Mouse (Mus musculus): ENCODE measurements around the gene Apba2. TPM values are rescaled to one million over a fixed set of nuclear protein-coding genes. Genes with fewer than 3 reads are reported as not detected.

Apba2 gene
- polyA plus RNA-seq, 1 experiment: not detected

DNA sequence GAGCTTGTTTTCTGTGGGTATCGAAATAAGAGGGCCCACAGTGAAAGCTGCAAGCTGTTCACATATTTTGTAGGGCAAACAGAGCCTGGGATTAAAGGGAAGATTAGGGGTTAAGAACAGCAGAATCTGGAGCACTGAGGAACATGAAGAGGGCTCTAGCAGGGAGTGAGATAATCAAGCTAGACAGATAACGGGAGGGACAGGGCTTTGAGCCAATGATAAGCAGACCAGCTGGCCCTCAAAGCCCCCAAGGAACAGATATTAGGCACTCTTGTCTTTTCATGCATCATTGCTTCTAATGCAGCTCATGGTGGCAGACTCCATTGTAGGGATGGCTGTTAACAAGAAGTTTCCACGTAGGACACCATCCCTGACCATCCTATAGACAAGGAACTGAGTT lies 44.8 kb upstream of the Apba2 start:
- Histone ChIP-seq H3K27me3 (ENCODE audit: control insufficient read depth, insufficient read depth, insufficient read length) (no peaks in the 10 kb centered on the region), H3K36me3 (ENCODE audit: control insufficient read depth, insufficient read depth) (no peaks in the 10 kb centered on the region), H3ac (ENCODE audit: control insufficient read depth, insufficient read length) (no peak overlapping the region), H3K4me3 (no peak overlapping the region), H3K4me2 (ENCODE audit: low read depth) (no peak overlapping the region), H3K79me2 (ENCODE audit: control insufficient read depth, insufficient read depth) (no peaks in the 10 kb centered on the region)
- no peak for TF ChIP-seq POLR2A (IDR thresholded peaks at IDR 0.05; ENCODE audit: insufficient read length, low read depth)
- TF ChIP-seq MYOG (IDR thresholded peaks at IDR 0.05; ENCODE audit: control insufficient read depth in 1 of 3, insufficient read depth in 1 of 3, insufficient read length in 2 of 3, low read depth in 2 of 3): no peak
- TF ChIP-seq E2F4 (IDR thresholded peaks at IDR 0.05; ENCODE audit: insufficient read depth): no peak
- TF ChIP-seq TCF3 (IDR thresholded peaks at IDR 0.05; ENCODE audit: insufficient read length, low read depth): no peak

DNA sequence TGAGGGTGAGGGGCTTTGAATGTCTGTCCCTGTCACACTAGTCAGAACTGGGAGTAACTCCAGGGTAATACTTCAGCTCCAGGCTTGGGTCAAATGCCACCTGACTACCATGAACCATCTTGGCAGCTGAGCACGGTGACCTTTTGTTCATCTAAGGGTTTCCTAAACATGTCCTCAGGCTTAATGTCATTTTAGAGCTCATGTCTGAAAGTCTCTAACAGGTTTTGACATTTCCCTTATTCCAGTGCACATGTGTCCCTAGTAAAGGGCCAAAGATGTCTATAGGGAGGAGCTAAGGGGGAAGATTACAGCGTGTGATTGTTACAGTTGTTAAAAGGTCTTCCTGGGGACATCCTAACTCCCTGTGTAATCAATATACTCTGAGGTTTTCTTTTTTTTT lies 43.7 kb upstream of the Apba2 start:
- H3K4me2 ChIP-seq (ENCODE audit: low read depth): no peak overlapping the region
- no peak overlapping the region for H3K4me3 ChIP-seq
- TF ChIP-seq SRF (IDR thresholded peaks at IDR 0.05; ENCODE audit: control insufficient read depth, insufficient read length, low read depth) (no peak), E2F4 (IDR thresholded peaks at IDR 0.05; ENCODE audit: insufficient read depth) (no peak), MAX (IDR thresholded peaks at IDR 0.05; ENCODE audit: low read depth) (no peak), TCF12 (IDR thresholded peaks at IDR 0.05; ENCODE audit: insufficient read depth, poor library complexity, severe bottlenecking) (no peak), POLR2AphosphoS2 (IDR thresholded peaks at IDR 0.05; ENCODE audit: insufficient read length, low read depth) (no peak), POLR2A (IDR thresholded peaks at IDR 0.05; ENCODE audit: insufficient read length, low read depth) (no peak), MYOD1 (IDR thresholded peaks at IDR 0.05; ENCODE audit: control insufficient read depth in 1 of 3, insufficient read length in 2 of 3, low read depth in 2 of 3) (no peak), TCF3 (IDR thresholded peaks at IDR 0.05; ENCODE audit: insufficient read length, low read depth) (no peak), REST (IDR thresholded peaks at IDR 0.05; ENCODE audit: insufficient read depth, insufficient read length) (no peak), USF1 (IDR thresholded peaks at IDR 0.05; ENCODE audit: low read depth) (no peak), MYOG (IDR thresholded peaks at IDR 0.05; ENCODE audit: control insufficient read depth in 1 of 3, insufficient read depth in 1 of 3, insufficient read length in 2 of 3, low read depth in 2 of 3) (no peak)
- H3K79me2 ChIP-seq (ENCODE audit: control insufficient read depth, insufficient read depth): no peaks in the 10 kb centered on the region
- H3ac ChIP-seq (ENCODE audit: control insufficient read depth, insufficient read length): no peak overlapping the region
- no peaks in the 10 kb centered on the region for H3K36me3 ChIP-seq (ENCODE audit: control insufficient read depth, insufficient read depth)
- H3K27me3 ChIP-seq (ENCODE audit: control insufficient read depth, insufficient read depth, insufficient read length): no peaks in the 10 kb centered on the region

DNA sequence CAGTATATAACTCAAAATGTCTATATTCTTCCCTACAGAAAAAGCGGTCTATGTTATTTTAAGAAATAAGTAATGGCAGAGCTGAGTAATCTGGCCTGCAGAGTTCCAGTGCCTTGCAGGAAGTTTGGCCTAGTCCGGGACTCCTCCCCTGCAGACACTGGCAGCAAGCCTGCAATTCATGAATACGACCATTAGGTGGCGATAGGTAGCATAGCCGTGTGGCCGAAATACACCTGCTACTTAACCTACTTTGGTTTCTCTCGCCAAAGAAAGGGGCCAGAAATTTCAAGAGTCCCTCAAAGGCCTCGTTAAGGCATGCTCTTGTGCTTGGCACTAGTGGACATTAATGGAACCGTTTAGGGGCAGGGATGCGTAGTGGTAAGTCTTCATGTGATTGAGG lies 4.1 kb upstream of the Apba2 start:
- Histone ChIP-seq H3K4me2 (ENCODE audit: low read depth) (no peak overlapping the region), H3K4me3 (no peak overlapping the region), H3K27me3 (ENCODE audit: control insufficient read depth, insufficient read depth, insufficient read length) (no peaks in the 10 kb centered on the region), H3K36me3 (ENCODE audit: control insufficient read depth, insufficient read depth) (no peaks in the 10 kb centered on the region), H3K79me2 (ENCODE audit: control insufficient read depth, insufficient read depth) (no peaks in the 10 kb centered on the region), H3ac (ENCODE audit: control insufficient read depth, insufficient read length) (no peak overlapping the region)
- TF ChIP-seq TCF3 (IDR thresholded peaks at IDR 0.05; ENCODE audit: insufficient read length, low read depth): no peak
- no peak for TF ChIP-seq POLR2AphosphoS2 (IDR thresholded peaks at IDR 0.05; ENCODE audit: insufficient read length, low read depth)
- no peak for TF ChIP-seq SRF (IDR thresholded peaks at IDR 0.05; ENCODE audit: control insufficient read depth, insufficient read length, low read depth)
- no peak for TF ChIP-seq TCF12 (IDR thresholded peaks at IDR 0.05; ENCODE audit: insufficient read depth, poor library complexity, severe bottlenecking)
- TF ChIP-seq MYOG (IDR thresholded peaks at IDR 0.05; ENCODE audit: control insufficient read depth in 1 of 3, insufficient read depth in 1 of 3, insufficient read length in 2 of 3, low read depth in 2 of 3): no peak
- no peak for TF ChIP-seq POLR2A (IDR thresholded peaks at IDR 0.05; ENCODE audit: insufficient read length, low read depth)
- TF ChIP-seq CEBPB (IDR thresholded peaks at IDR 0.05; ENCODE audit: insufficient read depth, poor library complexity, severe bottlenecking): no peak
- TF ChIP-seq MAX (IDR thresholded peaks at IDR 0.05; ENCODE audit: low read depth): no peak
- no peak for TF ChIP-seq E2F4 (IDR thresholded peaks at IDR 0.05; ENCODE audit: insufficient read depth)
- TF ChIP-seq USF1 (IDR thresholded peaks at IDR 0.05; ENCODE audit: low read depth): no peak
- TF ChIP-seq MYOD1 (IDR thresholded peaks at IDR 0.05; ENCODE audit: control insufficient read depth in 1 of 3, insufficient read length in 2 of 3, low read depth in 2 of 3): no peak

DNA sequence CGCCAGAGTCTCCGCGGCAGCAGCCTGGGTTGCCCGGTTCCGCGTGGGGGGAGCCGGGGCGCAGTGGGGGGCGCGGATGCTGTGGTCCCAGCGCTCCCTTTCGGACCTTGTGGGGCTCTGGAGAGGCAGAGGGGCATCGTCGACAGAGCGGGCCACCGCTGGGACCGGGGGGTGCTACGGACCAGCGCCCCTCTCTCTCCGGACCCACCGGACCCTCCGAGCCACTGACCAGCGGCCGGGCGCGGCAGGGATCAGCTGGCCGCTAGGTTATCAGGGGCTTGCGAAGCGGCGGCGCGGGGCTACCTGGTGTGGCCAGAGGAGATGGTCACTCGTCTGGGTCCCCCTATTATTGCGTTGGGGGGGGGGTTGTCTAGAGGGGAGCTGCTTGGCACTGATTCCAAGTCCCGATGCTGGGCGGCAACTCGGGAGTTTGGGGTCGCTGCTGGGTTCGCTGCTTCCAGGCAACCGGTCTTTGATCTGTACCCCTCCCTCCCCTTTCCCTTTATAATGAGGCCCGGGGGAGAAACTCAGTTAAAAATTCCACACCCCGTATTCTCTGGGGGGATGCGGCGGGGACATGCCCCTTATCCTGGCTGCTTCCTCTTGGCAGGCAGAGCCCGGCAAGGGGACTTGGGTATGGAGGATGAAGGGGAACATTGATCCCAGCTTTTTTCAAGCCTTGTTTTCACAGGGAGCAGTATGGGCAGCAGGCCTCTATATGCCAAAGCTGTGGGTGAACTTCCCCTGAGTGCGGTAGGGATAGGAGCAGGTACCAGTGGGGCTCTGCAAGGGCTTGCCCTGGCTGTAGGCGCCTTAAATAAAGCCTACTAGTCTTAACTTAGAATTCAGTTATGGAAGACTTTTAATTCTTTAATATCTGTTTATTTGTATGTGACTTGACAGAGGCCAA lies 1.0 kb downstream of the Apba2 start:
- Histone ChIP-seq H3K79me2 (ENCODE audit: control insufficient read depth, insufficient read depth) (no peaks in the 10 kb centered on the region), H3K27me3 (ENCODE audit: control insufficient read depth, insufficient read depth, insufficient read length) (no peaks in the 10 kb centered on the region), H3K4me2 (ENCODE audit: low read depth) (no peak overlapping the region), H3K4me3 (no peak overlapping the region), H3ac (ENCODE audit: control insufficient read depth, insufficient read length) (no peak overlapping the region), H3K36me3 (ENCODE audit: control insufficient read depth, insufficient read depth) (no peaks in the 10 kb centered on the region)
- TF ChIP-seq TCF3 (IDR thresholded peaks at IDR 0.05; ENCODE audit: insufficient read length, low read depth) (no peak), MYOD1 (IDR thresholded peaks at IDR 0.05; ENCODE audit: control insufficient read depth in 1 of 3, insufficient read length in 2 of 3, low read depth in 2 of 3) (no peak), MYOG (IDR thresholded peaks at IDR 0.05; ENCODE audit: control insufficient read depth in 1 of 3, insufficient read depth in 1 of 3, insufficient read length in 2 of 3, low read depth in 2 of 3) (no peak), USF1 (IDR thresholded peaks at IDR 0.05; ENCODE audit: low read depth) (no peak), SRF (IDR thresholded peaks at IDR 0.05; ENCODE audit: control insufficient read depth, insufficient read length, low read depth) (no peak), E2F4 (IDR thresholded peaks at IDR 0.05; ENCODE audit: insufficient read depth) (no peak)

DNA sequence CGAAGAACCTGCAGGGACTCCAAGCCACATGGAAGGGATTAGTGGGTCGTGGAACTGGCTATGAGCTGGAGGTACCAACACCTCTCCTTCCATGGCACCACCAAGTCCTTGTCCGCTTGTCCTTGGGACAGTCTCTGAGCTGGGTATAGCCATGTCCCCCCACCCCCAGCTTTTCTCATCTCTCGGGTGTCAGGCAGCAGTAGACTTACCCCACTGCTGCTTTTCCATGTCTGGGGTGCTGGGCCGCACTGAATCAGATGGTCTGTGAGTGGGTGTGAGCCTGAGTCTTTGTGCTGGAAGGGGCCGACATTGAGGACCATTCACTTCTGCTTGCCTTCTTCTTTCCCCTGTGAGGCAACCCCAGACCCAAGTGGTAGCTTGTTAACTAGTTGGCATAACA lies 2.1 kb downstream of the Apba2 start:
- Histone ChIP-seq H3K4me3 (no peak overlapping the region), H3K79me2 (ENCODE audit: control insufficient read depth, insufficient read depth) (no peaks in the 10 kb centered on the region), H3K27me3 (ENCODE audit: control insufficient read depth, insufficient read depth, insufficient read length) (no peaks in the 10 kb centered on the region), H3K4me2 (ENCODE audit: low read depth) (no peak overlapping the region), H3K36me3 (ENCODE audit: control insufficient read depth, insufficient read depth) (no peaks in the 10 kb centered on the region), H3ac (ENCODE audit: control insufficient read depth, insufficient read length) (no peak overlapping the region)
- TF ChIP-seq MYOG (IDR thresholded peaks at IDR 0.05; ENCODE audit: control insufficient read depth in 1 of 3, insufficient read depth in 1 of 3, insufficient read length in 2 of 3, low read depth in 2 of 3) (no peak), REST (IDR thresholded peaks at IDR 0.05; ENCODE audit: insufficient read depth, insufficient read length) (no peak), TCF3 (IDR thresholded peaks at IDR 0.05; ENCODE audit: insufficient read length, low read depth) (no peak), MAX (IDR thresholded peaks at IDR 0.05; ENCODE audit: low read depth) (no peak), POLR2A (IDR thresholded peaks at IDR 0.05; ENCODE audit: insufficient read length, low read depth) (no peak), USF1 (IDR thresholded peaks at IDR 0.05; ENCODE audit: low read depth) (no peak), MYOD1 (IDR thresholded peaks at IDR 0.05; ENCODE audit: control insufficient read depth in 1 of 3, insufficient read length in 2 of 3, low read depth in 2 of 3) (no peak), SRF (IDR thresholded peaks at IDR 0.05; ENCODE audit: control insufficient read depth, insufficient read length, low read depth) (no peak), POLR2AphosphoS2 (IDR thresholded peaks at IDR 0.05; ENCODE audit: insufficient read length, low read depth) (no peak), E2F4 (IDR thresholded peaks at IDR 0.05; ENCODE audit: insufficient read depth) (no peak), CEBPB (IDR thresholded peaks at IDR 0.05; ENCODE audit: insufficient read depth, poor library complexity, severe bottlenecking) (no peak), TCF12 (IDR thresholded peaks at IDR 0.05; ENCODE audit: insufficient read depth, poor library complexity, severe bottlenecking) (no peak)

Data from myocyte (in vitro differentiated cells).